Mouse (Mus musculus) ES-Bruce4 (cell line): ENCODE results near the gene D17Wsu92e.

Experiments used
- CTCF ChIP-seq: IDR thresholded peaks from one replicate; pipeline ENCODE4 v1.8.1; 2011; ENCODE audit warnings: low read depth, low read length
- EP300 ChIP-seq: IDR thresholded peaks from 2 replicates; pipeline ENCODE4 v1.6.1; 2011; ENCODE audit warnings: low read depth, low read length; ENCODE audit not compliant: insufficient read depth
- POLR2A ChIP-seq: IDR thresholded peaks from one replicate; pipeline ENCODE4 v1.8.1; 2011; ENCODE audit warnings: low read length; ENCODE audit not compliant: insufficient read depth

DNA sequence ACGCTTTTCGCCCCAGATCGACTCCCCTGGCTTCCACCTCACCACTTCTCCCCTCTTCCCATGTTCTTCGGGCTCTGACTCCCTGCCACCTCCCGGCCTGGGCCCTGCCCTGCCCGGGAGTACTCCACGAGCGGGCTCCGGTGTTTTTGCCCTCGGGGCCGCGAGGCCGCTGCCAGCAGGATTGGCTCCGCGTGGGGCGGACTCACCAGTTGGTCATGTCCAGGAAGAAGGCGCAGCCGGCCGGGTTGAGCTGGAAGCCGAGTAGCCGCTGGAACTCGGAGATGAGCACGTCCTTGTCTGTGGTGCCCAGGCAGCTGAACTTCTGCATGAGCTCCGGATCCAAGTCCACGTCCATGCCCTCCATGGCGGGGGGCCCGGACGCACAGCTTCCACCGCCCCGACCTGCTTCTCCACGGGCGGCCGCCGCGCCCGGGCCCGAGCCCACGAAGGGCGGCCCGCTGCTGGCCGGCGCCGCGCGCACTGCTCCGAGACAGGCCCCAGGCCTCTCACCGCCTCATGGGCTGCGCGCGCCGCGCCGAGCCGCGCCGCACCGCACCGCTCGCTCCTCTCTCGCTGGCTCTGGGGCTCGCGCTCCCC is 379 bp downstream of the D17Wsu92e start:
- TF ChIP-seq EP300 = no peak
- no peak for TF ChIP-seq POLR2A
- TF ChIP-seq CTCF = no peak
